Mouse (Mus musculus) left cerebral cortex, postnatal 10 days (tissue): ENCODE measurements around the gene Tipin. TPM values are rescaled to one million over a fixed set of nuclear protein-coding genes. Genes with fewer than 3 reads are reported as not detected.

Experiments used
- DNase-seq, 2 experiments: peaks; one replicate each; pipeline ENCODE4 v3.0.0; 2021 to 2022; ENCODE audit warnings: low spot score in 2 of 2, mixed read lengths in 1 of 2; ENCODE audit errors: extremely low spot score in 1 of 2
- intact Hi-C: fragments of 180-260 bp; cut with DNase I; formaldehyde crosslinking; loops from one replicate; pipeline ENCODE4 v1.15.1; 2025
- total RNA-seq, 2 experiments: library from RNA; stranded (reverse); gene quantifications; 2 replicates each; pipeline ENCODE4 v1.2.3; 2021

Tipin gene
- 10 to 100 TPM; 18.0 to 19.4 TPM for total RNA-seq

DNA sequence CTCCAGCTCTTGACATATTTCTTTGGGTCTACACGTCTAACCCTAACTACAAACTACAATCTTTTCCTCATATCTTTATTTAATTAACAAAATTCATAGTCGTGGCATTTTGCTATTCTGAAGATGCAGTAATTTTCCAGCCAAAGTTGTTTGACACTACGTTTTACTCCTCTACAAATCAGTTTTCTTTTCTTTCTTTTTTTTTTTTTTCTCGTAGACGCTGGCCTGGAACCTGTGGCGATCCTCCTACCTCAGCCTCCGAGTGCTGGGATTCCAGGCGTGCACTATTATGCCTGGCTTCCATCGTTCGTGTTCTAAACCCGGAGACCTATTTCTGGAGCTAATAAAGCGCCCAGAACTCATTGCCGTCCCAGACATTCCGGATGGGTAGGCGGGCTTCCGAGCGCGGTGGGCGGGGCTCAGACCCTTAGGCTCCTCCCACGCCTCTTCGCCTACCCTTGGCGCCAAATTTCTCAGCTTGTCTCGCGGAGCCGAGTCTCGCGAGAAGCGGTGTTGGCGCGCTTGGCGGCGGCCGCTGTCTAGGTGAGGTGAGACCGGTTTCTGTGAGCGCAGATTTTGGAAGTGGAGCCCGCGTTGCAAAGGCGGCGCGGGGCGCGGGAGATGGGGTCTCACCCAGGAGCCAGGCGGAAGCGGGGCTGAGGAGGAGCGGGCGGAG, at the start of gene Tipin:
Gene Tipin (plus strand): TSS at position 477 of the 676 bp plus-strand sequence.
- intact Hi-C loops, result loop anchor here (2.0 kb wide), 1 partner anchor 680 kb away; the partner anchor contains the start of gene Ints14
- DNase-seq, result peak; percentile 91 to 95

DNA sequence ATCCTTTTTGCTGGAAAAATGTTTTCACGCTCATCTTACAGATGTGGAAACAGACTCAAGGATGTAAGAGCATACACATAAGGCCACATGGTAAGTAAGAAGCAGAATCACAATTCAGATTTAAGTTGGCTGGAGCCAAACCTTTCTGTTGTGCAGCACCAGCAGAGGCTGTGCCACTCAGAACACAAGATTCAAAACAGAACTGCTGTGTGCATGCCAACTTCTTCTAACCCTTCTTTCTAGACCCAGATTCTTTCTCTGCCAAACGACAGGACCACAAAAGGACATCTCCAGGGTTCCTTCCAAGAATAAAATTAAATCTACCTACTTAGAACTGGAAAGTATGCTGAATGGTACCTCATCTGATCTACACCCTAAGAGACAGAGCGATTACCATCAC, 49.7 kb upstream of the Tipin start:
- intact Hi-C loops, result no loop called here
- peak in 1 of 2 experiments; percentile 8 for DNase-seq

DNA sequence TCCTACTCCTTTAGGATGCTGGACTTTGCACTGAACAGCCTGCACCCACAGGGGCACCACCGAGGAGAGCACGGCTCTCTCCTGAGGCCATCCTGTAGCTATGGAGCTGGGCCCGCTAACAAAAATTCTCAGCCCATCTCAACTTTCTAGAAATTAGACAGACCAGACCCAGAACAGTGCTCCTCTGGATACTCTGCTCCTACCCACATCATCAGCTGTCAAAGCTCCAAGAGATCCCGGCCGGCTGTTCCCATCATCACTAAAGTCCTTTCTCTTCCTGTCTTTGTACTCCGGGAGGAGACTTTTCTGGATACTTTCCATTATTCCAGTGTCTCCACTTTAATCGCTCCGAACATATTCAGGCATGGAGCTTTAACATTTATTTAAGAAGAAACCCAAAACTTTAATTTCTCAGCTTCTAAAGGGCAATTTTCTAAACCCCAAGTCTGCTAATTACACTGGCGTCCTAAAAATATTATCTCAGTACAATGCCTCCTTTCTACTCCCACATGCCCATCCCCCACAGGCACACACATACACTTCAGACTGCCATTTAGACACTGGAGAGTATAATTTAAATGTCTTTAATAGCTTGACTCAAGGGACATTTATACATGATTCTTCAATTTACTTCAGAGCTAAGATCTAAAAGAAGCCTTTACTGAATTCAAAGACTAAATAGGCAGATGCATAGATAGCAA, 49.0 kb upstream of the Tipin start:
- intact Hi-C loops, result no loop called here

DNA sequence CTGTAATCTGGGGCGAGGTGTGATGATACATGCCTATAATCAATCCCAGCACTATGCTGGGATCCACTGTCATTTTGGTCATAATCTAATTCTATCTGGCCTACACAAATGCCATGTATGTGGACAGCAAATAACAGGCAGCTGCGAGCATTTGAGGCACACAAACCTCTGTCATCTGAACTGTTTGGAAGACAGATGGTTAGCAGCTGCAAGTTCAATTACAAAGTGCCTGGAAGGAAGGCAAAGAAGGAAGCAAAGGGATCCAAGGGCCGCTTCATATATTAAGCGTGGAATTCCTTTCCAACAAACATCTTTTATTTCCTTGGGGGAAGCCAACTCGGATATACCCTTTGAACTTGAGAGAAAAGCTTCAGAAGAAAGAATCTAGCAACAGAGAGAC, 47.7 kb upstream of the Tipin start:
- no peak for DNase-seq
- intact Hi-C loops, result no loop called here

More for the DNA sequence above, 49.0 kb upstream of the Tipin start:
- DNase-seq, result no peak

DNA sequence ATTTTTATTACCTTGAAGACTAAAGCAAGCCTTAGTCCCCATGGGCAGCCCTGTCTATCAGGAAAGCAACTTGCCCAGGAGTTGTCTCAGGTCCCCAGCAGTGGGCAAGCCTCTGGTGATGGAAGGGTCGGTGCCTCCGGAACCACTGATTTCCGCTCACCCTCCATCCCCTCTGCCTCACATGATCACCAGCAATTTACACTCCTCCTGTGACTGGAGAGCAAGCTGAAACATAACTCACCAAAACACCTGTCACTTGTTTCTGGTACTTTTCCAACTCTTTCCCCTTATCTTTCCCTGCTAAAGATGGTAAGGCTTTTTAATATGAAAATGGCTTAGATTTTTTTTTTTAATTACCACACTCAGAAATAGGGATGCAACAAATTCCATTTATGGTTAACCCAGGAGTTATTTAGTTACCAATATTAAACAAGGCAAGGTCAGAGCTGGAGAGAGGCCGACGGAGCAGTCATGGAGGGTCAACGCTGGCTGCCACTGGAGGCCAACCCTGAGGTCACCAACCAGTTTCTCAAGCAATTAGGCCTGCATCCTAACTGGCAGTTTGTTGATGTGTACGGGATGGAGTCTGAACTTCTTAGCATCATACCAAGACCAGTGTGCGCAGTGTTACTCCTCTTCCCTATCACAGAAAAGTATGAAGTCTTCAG, 46.5 kb upstream of the Tipin start, which contains the start of gene Uchl4:
Gene Uchl4 (plus strand): TSS at position 434 of the 668 bp plus-strand sequence.
- no peak for DNase-seq
- intact Hi-C loops, result no loop called here

DNA sequence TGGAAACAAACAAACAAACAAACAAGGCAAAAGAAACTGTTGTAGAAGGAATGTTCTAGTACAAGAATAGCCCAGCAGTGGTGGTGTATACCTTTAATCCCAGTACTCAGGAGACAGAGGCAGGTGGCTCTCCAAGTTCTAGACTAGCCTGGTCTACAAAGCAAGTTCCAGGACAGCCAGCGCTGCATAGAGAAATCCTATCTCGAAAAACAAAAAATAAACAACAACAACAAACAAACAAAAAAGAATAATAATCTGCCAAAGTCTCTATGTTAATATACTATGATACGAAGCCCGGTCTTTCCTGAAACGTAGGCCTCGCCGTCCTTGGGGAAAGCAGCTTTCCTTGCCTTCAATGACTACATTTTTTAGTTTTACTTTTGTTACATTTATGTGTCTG, 45.3 kb upstream of the Tipin start:
- intact Hi-C loops, result no loop called here
- DNase-seq, result no peak

DNA sequence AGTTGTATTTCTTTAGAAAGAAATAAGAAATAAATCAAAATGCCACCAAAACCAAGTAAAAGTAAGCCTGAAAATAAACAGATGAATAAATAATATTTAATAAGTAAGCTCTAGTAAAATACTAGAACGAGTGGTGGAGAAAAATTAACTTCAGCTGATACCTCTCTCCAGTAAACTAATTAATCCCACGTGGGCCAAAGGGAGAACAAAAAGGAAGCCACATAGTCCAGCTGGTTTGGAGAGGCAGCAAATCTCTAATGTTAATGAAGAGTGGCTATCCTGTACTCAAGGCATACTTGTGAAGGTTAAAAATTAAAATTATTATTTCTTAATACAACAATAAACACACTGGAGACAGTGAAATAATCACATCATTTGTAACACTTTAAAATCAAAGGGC, 41.3 kb upstream of the Tipin start:
- intact Hi-C loops, result no loop called here
- no peak for DNase-seq

DNA sequence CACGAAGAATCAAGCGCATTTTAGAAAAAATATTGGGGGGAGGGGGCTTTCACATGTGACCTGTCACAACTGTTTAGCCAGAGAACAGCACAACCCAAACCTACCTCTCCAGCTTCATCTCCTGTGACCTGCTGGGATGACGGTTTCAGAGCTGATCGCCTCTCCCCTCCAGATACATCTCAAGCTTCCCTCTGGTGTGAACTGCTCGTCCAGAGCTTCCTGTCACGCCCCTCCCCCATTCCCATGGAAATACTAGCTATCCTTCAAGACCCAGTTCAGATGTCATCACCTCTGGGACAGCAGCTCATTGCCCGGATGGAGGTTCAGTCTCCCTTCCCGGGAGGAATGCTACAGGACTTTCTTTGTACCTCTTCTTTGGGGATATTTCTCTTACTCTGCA, 40.7 kb upstream of the Tipin start:
- DNase-seq, result peak in 1 of 2 experiments; percentile 62
- intact Hi-C loops, result no loop called here

DNA sequence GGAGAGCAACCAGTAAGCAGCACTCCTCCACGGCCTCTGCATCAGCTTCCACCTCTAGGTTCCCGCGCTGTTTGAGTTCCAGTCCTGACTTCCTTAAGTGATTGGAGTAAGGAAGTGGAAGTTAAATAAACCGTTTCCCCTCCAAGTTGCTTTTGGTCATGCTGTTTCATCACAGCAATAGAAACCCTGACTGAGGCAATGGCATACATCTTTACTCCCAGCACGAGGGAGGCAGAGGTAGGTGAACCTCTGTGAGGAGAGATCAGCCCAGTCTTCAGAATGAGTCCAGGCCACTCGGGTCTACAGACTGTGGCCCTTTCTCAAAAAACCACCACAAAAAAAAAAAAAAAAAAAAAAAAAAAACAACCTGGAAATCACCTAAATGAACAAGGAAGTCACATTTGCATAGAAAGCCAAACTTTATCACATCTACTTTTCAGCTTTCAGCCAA, 39.0 kb upstream of the Tipin start:
- intact Hi-C loops, result no loop called here
- no peak for DNase-seq

DNA sequence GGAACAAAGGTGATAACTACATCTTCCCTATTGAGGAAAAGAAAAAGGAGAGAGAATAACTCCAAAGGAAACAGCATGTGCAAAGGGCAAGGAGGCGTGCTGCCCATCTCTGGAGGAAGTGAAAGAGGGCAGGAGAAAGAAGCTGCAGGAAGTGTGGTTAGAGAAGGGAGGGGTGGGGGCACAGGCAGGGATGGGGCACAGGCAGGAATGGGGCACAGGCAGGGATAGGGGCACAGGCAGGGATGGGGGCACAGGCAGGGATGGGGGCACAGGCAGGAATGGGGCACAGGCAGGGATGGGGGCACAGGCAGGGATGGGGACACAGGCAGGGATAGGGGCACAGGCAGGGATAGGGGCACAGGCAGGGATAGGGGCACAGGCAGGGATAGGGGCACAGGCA, 32.0 kb upstream of the Tipin start:
- intact Hi-C loops, result no loop called here

DNA sequence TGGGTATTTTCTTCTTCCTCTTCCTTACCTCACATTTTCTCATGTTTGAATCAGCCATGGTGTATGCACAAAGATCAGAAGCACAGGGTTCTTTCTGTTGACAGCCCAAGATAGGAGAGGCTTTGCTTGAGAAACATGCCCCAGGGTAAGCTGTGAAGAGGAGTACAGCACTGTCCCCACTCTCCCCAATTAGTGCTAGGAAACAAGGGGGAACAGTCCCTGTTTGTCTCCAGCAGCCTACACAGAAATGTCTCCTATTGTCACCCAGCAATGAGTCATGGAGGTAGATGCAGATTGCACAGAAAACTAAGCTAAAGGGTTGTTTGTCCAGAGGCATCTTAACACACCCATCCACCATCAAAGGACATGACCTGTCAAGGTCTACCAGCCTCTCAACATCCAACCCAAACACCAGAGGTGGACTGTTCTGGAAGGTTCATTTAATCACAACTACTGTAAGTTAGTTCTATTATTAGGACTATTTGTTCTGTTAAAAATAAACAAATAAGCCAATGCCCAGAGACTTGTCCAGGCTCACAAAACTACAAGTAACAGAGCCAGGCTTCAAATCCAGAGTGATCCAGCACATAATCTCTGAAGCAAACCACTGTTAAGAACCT, 31.2 kb upstream of the Tipin start:
- no peak for DNase-seq
- intact Hi-C loops, result no loop called here

More for the DNA sequence above, 32.0 kb upstream of the Tipin start:
- DNase-seq, result no peak

DNA sequence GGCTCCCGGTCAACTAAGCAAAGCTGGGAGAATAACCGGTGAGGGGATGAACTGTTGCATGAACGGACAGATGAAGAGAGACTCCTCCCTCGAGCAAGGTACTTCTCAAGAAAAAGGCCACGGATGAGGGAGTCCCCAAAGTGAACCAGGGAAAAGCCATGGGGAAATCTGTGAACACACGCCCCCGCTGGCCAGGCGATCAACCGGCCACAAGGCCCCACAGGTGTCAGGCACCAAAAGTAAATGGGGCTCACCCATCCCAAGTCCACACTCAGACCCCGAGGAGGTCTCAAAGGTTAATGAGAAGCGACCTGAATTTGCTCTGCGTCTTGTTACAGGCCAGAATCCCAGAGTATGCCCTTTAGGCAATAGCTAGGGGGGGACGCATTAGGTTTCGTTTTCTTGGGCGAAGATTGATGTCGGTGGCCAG, 28.8 kb upstream of the Tipin start:
- intact Hi-C loops, result loop anchor here (1.0 kb wide), 1 partner anchor 72 kb away; no protein-coding TSS in a partner anchor

DNA sequence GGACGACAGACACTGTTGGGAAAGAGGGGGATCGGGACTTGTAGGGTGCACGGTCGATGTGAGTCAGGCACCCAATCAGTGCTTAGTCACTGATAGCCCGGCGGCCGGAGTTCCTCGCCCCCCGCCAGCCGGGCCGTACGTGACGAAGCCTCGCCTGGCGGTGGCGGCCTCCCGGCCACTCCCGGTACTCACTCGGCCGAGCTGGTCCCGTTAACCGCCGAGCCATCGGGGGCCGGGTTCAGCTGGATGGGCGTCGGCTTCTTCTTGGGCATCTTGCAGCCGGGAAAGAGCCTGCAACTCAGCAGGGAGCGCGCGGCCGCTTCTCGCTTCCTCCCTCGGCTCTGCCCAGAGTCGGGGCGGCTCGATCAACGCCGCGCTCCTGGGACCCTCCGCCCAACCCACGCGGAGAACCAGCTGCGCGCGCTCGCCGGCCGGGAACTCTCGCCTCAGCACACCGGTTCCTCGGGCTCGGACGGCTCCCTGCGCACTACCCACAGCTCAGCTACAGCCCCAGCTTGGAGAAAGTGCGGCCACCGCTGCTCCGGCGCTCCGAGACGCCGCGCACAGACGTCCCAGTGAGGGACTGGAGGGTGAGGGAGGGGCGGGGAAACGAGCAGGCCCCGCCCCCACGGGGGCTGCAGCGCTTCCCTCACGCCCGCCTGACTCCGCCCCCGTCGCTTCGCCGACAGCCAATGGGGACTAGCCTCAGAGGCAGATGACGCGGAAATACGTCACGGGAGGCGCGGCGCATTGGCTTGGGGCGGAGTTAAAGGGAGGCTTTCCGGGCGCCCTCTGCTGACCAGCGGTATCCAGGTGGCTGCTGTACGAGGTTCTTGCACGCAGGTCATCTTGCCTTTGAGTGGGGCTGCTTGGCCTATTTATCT, 28.1 kb upstream of the Tipin start, which contains the start of gene Map2k1:
Gene Map2k1 (minus strand): TSS at position 611 of the 884 bp plus-strand sequence.
- peak; percentile 99 to 100 for DNase-seq
- intact Hi-C loops, result loop anchor here (1.0 kb wide), 1 partner anchor 73 kb away; no protein-coding TSS in a partner anchor

More for the DNA sequence above, 28.8 kb upstream of the Tipin start:
- no peak for DNase-seq

DNA sequence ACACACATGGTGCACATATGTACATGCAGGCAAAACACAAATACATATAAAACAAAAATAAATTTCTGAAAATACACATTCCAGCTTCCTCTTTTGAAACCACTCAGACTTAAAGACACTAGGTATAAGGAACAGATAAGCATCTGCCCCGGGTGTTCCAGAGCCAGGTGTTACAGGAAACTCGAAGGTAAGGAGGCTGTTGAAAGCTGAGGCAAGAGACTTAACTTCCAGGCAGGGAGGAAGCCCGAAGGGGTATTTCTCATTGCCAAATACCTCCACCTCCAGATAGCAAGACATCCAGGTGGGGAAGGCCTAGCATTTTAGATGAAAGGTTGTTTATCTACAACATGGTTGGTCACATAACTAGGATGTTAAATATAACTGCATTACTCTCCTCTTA, 26.0 kb upstream of the Tipin start:
- no peak for DNase-seq
- intact Hi-C loops, result no loop called here

DNA sequence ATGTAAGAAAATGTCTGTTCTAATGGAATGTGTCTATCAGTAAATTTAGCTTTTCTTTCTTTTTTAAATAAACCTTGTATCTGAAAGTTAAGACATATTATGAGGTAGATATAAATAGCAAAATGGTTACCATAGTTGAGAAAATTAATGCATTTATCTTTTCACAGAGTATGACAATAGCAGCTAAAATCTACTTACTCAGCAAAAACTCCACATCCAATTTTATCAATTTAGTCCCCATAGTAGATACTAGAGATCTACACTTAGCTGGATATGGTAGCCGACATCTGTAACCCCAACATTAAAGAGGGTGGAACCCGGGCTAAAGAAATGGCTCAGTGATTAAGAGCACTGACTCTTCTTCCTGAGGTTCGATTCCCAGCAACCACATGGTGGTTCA, 25.2 kb upstream of the Tipin start:
- DNase-seq, result no peak
- intact Hi-C loops, result no loop called here

DNA sequence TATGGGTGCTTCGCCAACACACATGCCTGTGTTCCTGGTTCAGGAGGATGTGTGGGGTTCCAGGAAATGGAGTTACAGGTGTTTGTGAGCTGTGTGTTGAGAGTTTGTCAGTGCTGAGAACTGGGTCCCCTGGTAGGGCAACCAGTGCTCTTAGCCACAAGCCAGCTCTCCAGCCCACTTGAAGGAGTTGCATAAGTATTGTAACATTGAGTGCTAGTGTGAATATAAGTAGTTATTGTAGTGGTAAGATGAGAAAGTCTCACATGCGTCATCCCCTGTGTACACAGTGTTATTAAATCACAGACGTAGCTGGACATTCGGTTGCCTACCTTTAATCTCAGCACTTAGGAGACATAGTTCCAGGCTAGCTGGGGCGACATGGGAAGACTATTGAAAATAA, 21.5 kb upstream of the Tipin start:
- intact Hi-C loops, result no loop called here
- no peak for DNase-seq

DNA sequence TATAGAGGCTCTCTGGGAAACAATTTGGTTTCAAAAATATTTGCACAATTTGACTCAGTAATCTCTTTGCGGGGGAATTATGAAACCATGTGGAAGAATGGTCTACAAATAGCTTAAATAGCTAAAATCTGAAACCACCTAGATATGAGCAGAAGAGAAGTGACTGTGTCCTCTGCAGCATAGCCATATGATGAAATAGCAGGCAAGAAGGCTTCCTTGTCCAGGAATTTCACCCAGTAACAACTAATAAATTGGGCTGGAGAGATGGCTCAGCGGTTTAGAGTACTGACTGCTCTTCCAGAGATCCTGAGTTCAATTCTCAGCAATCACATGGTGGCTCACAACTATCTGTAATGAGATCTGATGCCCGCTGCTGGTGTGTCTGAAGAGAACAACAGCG, 20.4 kb upstream of the Tipin start:
- no peak for DNase-seq
- intact Hi-C loops, result no loop called here

DNA sequence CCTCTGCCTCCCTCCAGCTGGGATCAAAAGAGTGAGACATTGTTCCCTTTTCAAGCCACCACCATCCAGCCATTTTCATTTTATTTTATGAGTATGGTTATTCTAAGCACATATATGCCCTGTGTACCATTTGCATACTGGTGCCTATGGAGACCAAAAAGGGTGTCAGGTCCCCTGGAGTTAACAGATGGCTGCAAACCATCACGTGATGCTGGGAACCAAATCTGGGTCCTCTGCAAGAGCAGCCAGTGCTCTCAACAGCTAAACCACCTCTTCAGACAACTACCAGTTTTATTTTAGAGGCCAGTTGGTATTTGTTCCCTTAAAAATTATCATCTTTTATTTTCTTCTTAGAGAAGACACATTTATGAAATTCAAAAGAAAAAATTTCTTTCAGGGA, 16.6 kb upstream of the Tipin start:
- no peak for DNase-seq
- intact Hi-C loops, result no loop called here
